Mouse (Mus musculus) fibroblast of lung, adult 2 months (primary cell): ENCODE measurements around the gene Prox2.

Experiments used
- DNase-seq: peaks from one replicate; pipeline ENCODE4 v3.0.0-alpha.2; 2011; ENCODE audit warnings: low read depth

Gene Prox2

GRCm38 (mm10) chr12:85092214-85092613, 18.3 kb downstream of the Prox2 start:
- DNase-seq = no peak

GRCm38 (mm10) chr12:85091190-85091589, 19.4 kb downstream of the Prox2 start:
- no peak for DNase-seq

GRCm38 (mm10) chr12:85087845-85088244, 22.7 kb downstream of the Prox2 start:
- peak; percentile 75 for DNase-seq

- peak; percentile 34 for DNase-seq
Measured at GRCm38 (mm10) chr12:85084941-85085340, 25.6 kb downstream of the Prox2 start.

GRCm38 (mm10) chr12:85084257-85084656, 26.3 kb downstream of the Prox2 start:
- DNase-seq = no peak

- no peak for DNase-seq
Measured at GRCm38 (mm10) chr12:85077100-85077499, 33.5 kb downstream of the Prox2 start.

GRCm38 (mm10) chr12:85071043-85071442, 39.5 kb downstream of the Prox2 start:
- DNase-seq = no peak

GRCm38 (mm10) chr12:85051218-85051617, 59.3 kb downstream of the Prox2 start:
- peak; percentile 46 for DNase-seq
